Mouse (Mus musculus) heart, postnatal 10 days (tissue): ENCODE data around the gene Glb1l3. TPM values are rescaled to one million over a fixed set of nuclear protein-coding genes. Genes with fewer than 3 reads are reported as not detected.
"Not testable (repeated sequence)": the region's sequence is repeated elsewhere in the genome, so short reads cannot be mapped to it uniquely, and the experiment has no call there.

Experiments used
- DNase-seq, 2 experiments: peaks; one replicate each; pipeline ENCODE4 v3.0.0; 2021
- intact Hi-C: fragments of 180-260 bp; cut with DNase I; formaldehyde crosslinking; loops from one replicate; pipeline ENCODE4 v1.15.1; 2025
- total RNA-seq, 2 experiments: library from RNA; stranded (reverse); gene quantifications; 2 replicates each; pipeline ENCODE4 v1.2.3; 2021

Gene Glb1l3
- not detected for total RNA-seq

DNA sequence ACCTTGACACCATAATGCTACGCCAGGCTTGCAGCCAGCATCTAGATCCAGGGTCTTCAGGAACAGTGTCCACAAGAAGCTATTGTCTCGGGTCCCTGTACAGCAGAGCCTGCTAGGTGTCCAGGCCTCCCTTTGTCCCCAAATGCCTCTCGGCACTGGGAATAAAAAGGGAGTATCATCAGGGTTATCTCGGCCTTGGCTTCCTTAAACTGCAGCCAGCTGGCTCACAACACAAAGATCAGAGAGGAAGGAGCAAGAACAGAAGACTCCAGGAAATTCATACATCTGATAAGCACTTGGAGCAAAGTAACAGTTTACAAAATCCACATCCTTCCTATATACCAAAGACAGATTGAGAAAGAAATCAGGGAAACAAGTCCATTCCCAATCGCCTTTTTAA, at the start of gene Glb1l3:
Glb1l3 (minus strand) TSS at position 140 of the 400 bp plus-strand sequence.
- intact Hi-C loops = no loop called here
- peak; percentile 2 to 5 for DNase-seq

DNA sequence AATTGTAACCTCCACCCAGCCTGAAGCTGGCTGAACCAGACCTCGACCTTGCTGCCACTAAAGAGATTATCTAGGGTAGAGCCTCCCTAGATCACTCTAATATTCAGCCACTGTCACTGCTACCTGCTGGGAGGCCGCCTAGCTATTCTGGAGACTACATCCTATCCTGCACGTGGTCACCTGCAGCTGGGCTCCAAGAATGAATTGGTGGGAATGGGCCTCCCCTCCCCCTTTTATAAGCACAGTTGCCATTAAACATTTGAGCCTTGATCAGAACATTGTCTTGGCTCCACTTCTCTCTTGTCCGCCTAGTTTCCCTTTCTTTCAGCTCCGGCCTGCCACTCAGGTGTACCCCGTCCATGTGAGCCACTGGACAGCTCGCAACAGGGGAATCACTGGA, 9.2 kb upstream of the Glb1l3 start:
- DNase-seq, intact Hi-C loops: not testable (repeated sequence)

DNA sequence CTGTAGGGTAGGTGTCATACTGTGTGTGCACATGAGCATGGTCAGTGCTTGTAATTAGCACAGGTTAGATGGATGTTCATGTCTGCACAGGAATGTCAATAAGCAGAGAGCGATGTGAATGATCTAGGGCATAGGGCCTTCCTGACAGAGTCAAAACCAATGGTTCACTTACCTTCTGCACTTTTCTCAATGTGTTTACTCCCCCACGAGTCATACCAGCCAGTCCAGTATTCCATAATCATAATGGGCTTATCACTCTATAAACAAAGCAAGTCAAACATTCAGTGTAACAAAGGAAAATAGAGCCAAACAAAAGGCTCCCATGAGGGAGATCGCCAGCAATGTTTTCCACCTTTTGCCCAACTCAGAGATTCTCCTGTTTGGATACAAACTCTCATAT, 29.6 kb downstream of the Glb1l3 start:
- intact Hi-C loops = no loop called here
- DNase-seq = no peak

DNA sequence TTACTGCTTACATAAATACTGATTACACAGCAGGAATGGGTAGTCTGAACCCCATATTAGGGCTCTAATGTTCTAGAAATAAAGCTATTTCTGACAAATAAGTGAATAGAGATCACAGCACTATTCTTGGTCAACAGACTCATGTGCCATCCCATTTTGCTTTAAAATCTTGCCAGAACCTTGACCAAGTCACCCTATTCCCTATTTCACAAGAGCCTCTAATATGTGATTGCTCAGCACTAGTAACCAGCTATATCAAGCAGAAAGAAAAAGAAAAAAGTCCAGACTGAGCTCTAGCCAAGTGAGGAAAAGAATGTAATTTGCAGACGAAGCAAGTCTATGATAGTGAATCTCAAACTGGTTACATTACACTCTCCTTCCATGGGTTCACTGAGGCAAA, 40.7 kb downstream of the Glb1l3 start:
- DNase-seq = no peak
- intact Hi-C loops = no loop called here

DNA sequence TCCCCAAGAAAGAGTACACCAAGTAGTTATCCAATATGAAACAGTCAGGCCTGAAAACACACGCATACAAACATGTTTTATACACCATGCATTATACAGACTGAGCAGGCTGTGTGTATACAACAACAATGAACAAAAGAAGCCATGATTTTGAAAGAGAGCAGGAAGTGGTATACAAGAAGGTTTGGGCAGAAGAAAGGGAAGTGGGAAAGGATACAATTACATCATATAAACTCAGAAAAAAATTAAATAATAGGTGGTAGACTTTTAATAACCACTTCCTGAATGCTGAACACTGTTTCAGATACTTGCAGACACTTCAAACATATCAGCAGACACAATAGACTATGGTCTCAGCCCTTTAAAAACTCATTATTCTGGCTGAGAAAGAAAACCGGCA, 52.0 kb downstream of the Glb1l3 start:
- DNase-seq = no peak

DNA sequence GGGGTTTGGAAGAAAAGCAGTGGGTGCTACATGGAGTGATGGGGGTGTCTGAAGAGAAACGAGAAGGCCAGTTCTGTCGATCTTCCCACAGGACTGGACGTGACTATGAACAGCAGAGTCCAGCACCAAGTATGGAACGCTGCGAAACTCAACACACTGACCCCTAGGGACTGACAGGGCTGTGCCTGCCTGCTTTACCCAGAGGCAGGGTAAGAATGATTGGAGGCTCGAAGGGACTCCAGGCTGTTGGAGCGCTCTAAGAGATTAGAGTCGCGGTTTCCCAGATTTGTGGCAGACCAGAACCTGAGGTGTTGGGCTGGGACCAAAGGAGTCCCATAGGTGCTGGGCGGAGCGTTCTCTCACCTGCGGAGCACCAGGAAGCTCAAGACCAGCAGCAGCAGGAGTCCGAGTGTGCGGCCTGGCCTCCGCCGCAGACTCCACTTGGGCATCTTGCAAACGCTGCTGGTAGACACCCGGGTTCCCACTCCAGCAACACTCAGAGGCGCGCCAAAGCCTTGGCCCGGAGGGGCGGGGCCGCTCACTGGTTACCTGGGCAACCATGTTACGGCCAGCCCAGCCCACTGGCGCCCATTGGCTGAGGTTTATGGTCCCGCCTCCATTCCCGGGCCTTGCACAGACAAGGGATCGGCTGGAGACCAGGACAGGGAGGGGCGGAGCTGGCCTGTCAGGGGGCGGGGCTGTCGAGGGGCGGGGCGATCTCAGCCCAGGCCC, 54.6 kb downstream of the Glb1l3 start, which contains the start of gene Glb1l2:
Glb1l2 (minus strand) TSS at position 534 of the 732 bp plus-strand sequence.
- intact Hi-C loops = no loop called here
- peak; percentile 87 to 88 for DNase-seq

More for the DNA sequence above, 52.0 kb downstream of the Glb1l3 start:
- intact Hi-C loops = no loop called here

DNA sequence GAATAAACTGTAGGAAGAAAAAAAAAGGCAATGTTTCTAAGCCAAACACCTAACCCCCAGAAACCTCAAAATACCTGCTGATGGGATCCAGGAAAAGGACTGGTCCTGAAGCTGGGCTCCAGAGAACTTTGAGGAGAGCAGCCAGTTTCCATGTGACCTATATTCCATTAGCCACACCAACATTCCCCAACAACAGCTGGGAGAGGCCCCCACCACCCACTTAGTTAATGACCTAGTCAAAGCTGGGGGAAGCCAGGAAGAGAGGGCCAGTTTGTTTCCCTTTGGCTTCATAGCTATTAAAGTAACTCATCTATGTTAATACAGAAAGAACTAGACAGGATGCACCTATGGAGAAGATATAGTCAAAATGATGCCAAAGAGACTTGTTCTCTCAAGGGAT, 56.4 kb downstream of the Glb1l3 start:
- intact Hi-C loops = no loop called here
- DNase-seq = peak in 1 of 2 experiments; percentile 6

DNA sequence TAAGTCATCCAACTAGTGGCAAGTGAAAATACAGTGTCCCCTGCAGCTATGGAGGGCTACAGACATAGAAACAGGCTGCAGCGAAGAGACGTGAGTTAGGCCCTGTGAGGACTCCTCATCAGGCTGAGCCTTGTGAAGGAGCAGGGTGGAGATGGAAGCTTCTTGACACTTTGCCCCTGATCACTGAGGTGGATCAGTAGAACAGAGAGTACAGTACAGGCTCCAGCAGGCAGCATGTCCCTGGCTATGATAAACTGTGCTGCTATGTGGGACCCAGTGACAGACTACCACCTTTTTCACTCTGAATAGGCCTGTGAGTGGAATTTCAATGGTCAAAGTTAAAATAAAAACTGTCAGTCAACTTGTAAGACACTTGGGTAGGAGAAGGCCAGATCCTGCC, 60.3 kb downstream of the Glb1l3 start:
- intact Hi-C loops = no loop called here
- DNase-seq = no peak

DNA sequence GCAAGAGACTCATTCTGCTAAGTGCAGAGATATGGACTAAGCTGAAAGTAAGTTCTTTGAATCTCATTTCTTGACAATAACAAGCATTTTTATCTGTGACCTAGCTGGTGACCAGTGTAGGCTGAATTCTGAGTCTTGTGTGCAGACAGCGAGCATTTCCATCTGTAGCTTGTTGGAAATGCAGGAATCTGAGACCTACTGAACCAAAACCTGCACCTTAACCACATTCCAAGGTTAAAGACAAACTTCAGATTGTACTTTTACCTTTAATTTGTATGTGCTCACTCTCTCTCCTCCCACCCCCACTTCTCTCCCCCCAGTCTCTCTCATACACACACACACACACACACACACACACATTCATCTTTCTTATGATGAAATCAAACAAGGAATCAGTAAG, 62.0 kb downstream of the Glb1l3 start:
- intact Hi-C loops = no loop called here
- DNase-seq = no peak

DNA sequence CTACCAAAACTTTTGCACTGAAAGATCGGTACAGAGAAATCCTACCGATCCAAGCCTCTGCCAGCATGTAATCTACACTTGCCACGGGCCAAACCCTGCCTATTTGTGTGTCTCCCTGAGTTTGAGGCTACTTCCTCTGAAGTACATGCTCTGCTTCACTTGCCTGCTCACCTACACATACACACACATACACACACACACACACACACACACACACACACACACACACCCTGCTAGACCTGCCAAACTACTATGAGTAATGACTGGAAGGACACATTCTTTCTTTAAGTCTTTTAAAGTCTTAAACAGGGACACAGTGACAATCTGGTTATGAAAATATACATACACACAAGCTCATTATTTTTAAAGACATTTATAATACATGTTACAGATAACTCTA, 62.5 kb downstream of the Glb1l3 start:
- DNase-seq = no peak
- intact Hi-C loops = no loop called here

DNA sequence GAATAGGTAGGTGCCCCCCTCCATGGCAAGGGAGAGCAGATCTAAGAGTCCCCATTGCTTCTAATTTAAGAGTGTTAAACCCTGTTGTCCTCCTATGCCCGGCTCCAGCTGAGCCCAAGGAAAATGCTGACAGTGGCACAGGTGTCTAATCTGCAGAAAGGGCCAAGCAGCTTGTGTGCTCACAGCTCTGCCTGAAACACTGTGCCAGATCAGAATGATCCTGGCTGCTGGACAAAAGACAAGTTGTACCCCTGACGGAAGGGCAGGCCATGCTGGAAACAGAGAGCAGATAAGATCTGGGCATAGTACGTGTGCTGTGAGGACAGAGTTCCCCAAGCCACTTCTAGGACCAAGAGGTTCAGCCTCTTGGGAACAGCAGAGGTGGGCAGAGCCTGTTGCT, 67.9 kb downstream of the Glb1l3 start:
- DNase-seq = no peak
- intact Hi-C loops = no loop called here

DNA sequence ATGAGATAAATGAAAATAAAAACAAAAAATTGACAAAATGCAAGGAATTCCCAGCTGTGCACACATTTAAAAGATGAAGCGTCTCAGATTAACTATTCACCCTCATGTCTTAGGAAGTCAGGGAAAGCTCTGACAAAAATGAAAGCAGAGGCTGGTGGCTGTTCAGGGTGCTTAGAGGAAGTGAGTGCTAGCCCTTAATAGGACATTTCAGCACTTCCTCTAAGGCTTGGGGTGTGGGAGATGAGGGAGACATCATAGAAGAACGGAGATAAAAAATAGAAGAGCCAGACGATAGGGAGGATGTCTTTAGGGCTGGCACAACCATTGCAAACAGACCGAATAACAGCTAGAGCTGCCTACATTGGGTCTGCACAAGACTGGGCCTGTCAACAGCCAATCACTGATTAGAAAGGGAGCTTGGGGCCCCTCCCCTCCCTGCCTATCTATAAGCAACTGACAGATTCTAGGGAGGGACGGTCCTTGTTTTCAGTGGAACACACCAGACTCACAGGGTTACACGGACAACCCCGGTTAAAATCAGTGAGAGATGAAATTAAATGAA, 77.2 kb downstream of the Glb1l3 start:
- DNase-seq = no peak
- intact Hi-C loops = no loop called here

DNA sequence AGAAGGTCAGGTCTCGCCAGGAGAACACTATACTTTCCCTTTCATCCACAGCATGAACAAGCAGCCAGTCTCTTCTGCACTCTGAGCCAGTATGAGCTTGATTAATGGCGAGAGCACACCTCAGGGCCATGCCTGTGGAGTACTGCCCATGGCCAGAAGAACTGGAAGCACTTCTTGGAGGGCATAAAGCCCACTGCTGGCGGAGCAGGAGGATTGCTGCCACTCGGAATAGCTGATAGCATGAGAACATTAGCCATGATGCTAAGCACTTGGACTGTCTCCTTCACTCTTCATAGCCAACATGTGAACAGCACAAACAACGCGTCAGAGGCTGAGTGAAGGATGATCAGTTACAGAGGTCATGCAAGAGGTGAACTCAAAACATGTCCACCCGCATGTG, 82.3 kb downstream of the Glb1l3 start:
- DNase-seq = no peak
- intact Hi-C loops = no loop called here

DNA sequence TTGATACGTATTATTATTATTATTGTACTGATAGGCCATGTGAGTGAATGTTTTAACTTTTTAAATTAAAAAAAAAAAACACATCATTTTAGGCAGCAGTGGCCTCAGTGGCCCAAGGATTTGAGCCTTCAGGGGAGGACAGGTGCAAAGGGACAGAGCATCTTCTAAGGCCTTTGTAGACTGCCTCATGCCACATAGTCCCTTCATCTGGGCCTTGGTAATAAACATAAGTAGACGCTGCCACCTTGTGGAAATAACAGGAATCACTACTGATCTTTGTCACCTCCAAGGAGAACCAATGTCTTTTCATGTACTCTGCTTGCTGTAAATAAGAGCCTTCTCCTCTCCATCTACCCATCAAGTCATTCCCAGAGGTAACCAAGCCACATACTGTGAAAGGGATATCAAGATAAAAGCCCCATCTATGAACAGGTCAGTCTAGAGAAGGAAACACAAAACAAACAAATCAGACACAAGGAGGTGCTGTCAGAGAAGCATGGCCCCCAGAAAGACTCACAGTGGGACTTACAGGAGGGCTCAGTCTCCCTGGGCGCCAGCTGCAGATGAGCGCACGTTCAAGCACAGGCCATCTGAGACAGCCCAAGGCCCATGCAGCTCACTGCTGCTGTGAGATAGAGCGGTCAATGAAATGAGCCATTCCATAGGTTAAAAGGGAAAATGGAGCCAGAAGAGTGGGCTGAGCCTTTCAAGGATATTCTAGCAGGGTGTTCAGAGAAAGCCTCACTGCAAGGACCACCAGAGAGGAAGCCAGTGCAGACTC, 84.4 kb downstream of the Glb1l3 start:
- peak; percentile 59 to 65 for DNase-seq
- intact Hi-C loops = loop anchor here (1.0 to 2.0 kb wide), 2 partner anchors 1084 to 1120 kb away; no protein-coding TSS in a partner anchor

DNA sequence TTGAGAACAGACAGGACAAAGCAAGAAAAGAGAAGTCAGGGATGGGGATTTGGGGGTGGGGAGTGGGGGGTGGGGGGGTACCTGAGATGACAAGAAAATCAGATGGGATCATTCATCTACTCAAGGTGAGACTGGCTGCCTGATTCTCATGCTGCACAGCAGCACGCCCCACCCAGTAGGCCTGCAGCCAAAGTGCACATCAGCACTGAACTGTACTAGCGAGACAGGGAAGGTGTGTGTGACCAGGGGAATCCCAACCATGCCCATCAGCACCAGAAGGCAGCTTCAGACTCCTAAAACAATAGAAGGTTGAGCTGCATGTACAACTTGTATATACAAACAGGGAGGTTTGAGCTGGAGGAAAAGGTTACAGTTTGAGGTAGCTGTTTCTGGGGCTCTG, 85.0 kb downstream of the Glb1l3 start:
- no peak for DNase-seq
- intact Hi-C loops = loop anchor here (1.0 to 2.0 kb wide), 2 partner anchors 1083 to 1119 kb away; no protein-coding TSS in a partner anchor

DNA sequence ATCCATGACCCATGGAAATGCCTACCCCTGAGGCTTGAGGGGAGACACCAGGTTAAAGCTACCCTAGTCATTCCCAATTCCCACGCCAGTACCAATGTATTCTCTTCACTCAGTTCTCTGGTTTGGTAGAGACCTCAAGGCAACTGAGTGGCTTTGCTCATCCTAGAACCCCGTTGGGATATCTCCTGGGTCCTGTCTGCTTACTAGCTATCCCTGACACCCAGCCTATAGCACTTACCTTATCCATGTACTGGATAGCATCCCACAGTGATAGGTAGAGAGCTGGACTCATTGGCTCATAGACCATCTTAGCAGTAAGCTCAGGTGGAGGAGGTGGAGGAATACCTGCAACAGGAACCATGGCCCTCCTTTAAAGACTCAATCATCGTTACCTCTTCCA, 92.5 kb downstream of the Glb1l3 start:
- no peak for DNase-seq
- intact Hi-C loops = no loop called here

Other genes starting within 250 kb of the Glb1l3 start
- not detected for gene B3gat1, start 127.2 kb downstream of the Glb1l3 start, total RNA-seq
- gene Glb1l2, start 54.4 kb downstream of the Glb1l3 start, total RNA-seq = 1 to 10 TPM in 1 of 2 experiments, under 1 TPM in 1; 0.67 to 1.9 TPM
- gene Gm1110, start 62.2 kb upstream of the Glb1l3 start, total RNA-seq = not detected
- gene Acad8, start 138.7 kb upstream of the Glb1l3 start, total RNA-seq = 10 to 100 TPM; 52.3 to 54.0 TPM
- gene Thyn1, start 138.8 kb upstream of the Glb1l3 start, total RNA-seq = 10 to 100 TPM; 29.0 to 32.7 TPM
- gene Vps26b, start 169.2 kb upstream of the Glb1l3 start, total RNA-seq = 10 to 100 TPM; 30.9 to 35.6 TPM
- gene Ncapd3, start 169.3 kb upstream of the Glb1l3 start, total RNA-seq = 10 to 100 TPM; 17.6 to 18.6 TPM